Mouse (Mus musculus) layer of hippocampus, adult 18-20 months (tissue): Measurements from ENCODE around the gene Zfp747. TPM values are rescaled to one million over a fixed set of nuclear protein-coding genes. Genes with fewer than 3 reads are reported as not detected.
A peak's percentile ranks its signal among the peaks of the same experiment; 100 is the strongest.

ENCODE experiments used
- DNase-seq, 2 experiments: peaks; one replicate each; pipeline ENCODE4 v3.0.0; 2022; ENCODE audit warnings: low spot score in 2 of 2
- total RNA-seq, 2 experiments: library from RNA; stranded (reverse); gene quantifications; 2 replicates each; pipeline ENCODE4 v1.2.3; 2021

The Zfp747 gene
- total RNA-seq, 2 experiments from 2014 or later: 6.3 to 7.5 TPM

- no peak for DNase-seq
These were observed 40.2 kb downstream of the Zfp747 start for GRCm38 (mm10) chr7:127335604-127336003.

GRCm38 (mm10) chr7:127333240-127333639, 42.6 kb downstream of the Zfp747 start:
- DNase-seq: no peak

- DNase-seq: peak; percentile 37 to 55
These were observed 49.2 kb downstream of the Zfp747 start for GRCm38 (mm10) chr7:127326685-127327084.

- no peak for DNase-seq
These were observed 50.3 kb downstream of the Zfp747 start for GRCm38 (mm10) chr7:127325550-127325949.

GRCm38 (mm10) chr7:127324944-127325343, 50.9 kb downstream of the Zfp747 start:
- no peak for DNase-seq

Other genes starting within 250 kb of the Zfp747 start
- gene Spn, start 238.2 kb downstream of the Zfp747 start, total RNA-seq: under 1 TPM; 0.25 to 0.30 TPM
- 100 to 1,000 TPM in 1 of 2 experiments, 10 to 100 TPM in 1; 87.8 to 105 TPM for gene Cd2bp2, start 180.0 kb downstream of the Zfp747 start, total RNA-seq
- gene Tbc1d10b, start 167.6 kb downstream of the Zfp747 start, total RNA-seq: 100 to 1,000 TPM in 1 of 2 experiments, 10 to 100 TPM in 1; 93.5 to 106 TPM
- gene Mylpf, start 167.2 kb downstream of the Zfp747 start, total RNA-seq: 1 to 10 TPM; 1.7 to 2.2 TPM
- 10 to 100 TPM; 22.4 TPM for gene Zfp553, start 143.0 kb downstream of the Zfp747 start, total RNA-seq
- gene Sept1, start 142.9 kb downstream of the Zfp747 start, total RNA-seq: 1 to 10 TPM; 5.9 to 7.9 TPM
- 10 to 100 TPM; 62.6 to 66.0 TPM for gene Zfp771, start 131.8 kb downstream of the Zfp747 start, total RNA-seq
- gene Dctpp1, start 115.3 kb downstream of the Zfp747 start, total RNA-seq: 10 to 100 TPM; 22.0 to 22.8 TPM
- gene Sephs2, start 102.0 kb downstream of the Zfp747 start, total RNA-seq: 10 to 100 TPM; 35.0 to 38.6 TPM
- under 1 TPM; 0.18 to 0.30 TPM for gene Itgal, start 79.8 kb downstream of the Zfp747 start, total RNA-seq
- gene Zfp768, start 30.5 kb downstream of the Zfp747 start, total RNA-seq: 10 to 100 TPM; 11.3 to 13.6 TPM
- 1 to 10 TPM; 3.4 to 3.5 TPM for gene 9130019O22Rik, start 11.1 kb upstream of the Zfp747 start, total RNA-seq
- 1 to 10 TPM; 6.0 to 7.9 TPM for gene E430018J23Rik, start 17.6 kb upstream of the Zfp747 start, total RNA-seq
- 1 to 10 TPM; 3.8 to 3.9 TPM for gene Zfp764, start 30.8 kb upstream of the Zfp747 start, total RNA-seq
- 10 to 100 TPM; 14.7 to 15.5 TPM for gene Zfp688, start 46.0 kb upstream of the Zfp747 start, total RNA-seq
- 1 to 10 TPM; 6.0 to 6.5 TPM for gene Zfp689, start 73.1 kb upstream of the Zfp747 start, total RNA-seq
- gene Prr14, start 83.6 kb upstream of the Zfp747 start, total RNA-seq: 10 to 100 TPM; 27.4 to 30.4 TPM
- 10 to 100 TPM; 55.7 to 58.5 TPM for gene Fbrs, start 103.1 kb upstream of the Zfp747 start, total RNA-seq
- 100 to 1,000 TPM; 103 to 108 TPM for gene Srcap, start 135.9 kb upstream of the Zfp747 start, total RNA-seq
- gene Gm42715, start 143.5 kb upstream of the Zfp747 start, total RNA-seq: 1 to 10 TPM; 7.6 to 9.2 TPM
- 1 to 10 TPM in 1 of 2 experiments, not detected in 1; 1.6 TPM for gene Tmem265, start 185.3 kb upstream of the Zfp747 start, total RNA-seq
- 10 to 100 TPM; 76.7 to 80.5 TPM for gene Phkg2, start 197.3 kb upstream of the Zfp747 start, total RNA-seq
- gene Ccdc189, start 212.5 kb upstream of the Zfp747 start, total RNA-seq: 10 to 100 TPM in 1 of 2 experiments, 1 to 10 TPM in 1; 9.5 to 10.4 TPM
- 10 to 100 TPM; 67.4 to 67.9 TPM for gene Rnf40, start 212.7 kb upstream of the Zfp747 start, total RNA-seq
- 10 to 100 TPM; 20.1 to 21.6 TPM for gene Zfp629, start 239.7 kb upstream of the Zfp747 start, total RNA-seq